Mouse (Mus musculus): ENCODE results near the gene Map3k11. TPM values are rescaled to one million over a fixed set of nuclear protein-coding genes. Genes with fewer than 3 reads are reported as not detected.

Gene Map3k11
- total and polyA plus RNA-seq, 3 experiments, result 22.5 to 38.3 TPM; not detected in 1

Other genes with a start within 250 kb of the Map3k11 start
- 1.1 and 2.0 TPM in 2 replicates for gene Fosl1, start 241.2 kb upstream of the Map3k11 start, total RNA-seq (2012; rRNA removed)
- 1 to 10 TPM in 1 of 2 experiments, not detected in 1; 3.1 TPM for gene Fosl1, start 241.2 kb upstream of the Map3k11 start, polyA plus RNA-seq (2012; ENCODE audit: insufficient read depth in 1 of 2, insufficient read length in 2 of 2, low read depth in 1 of 2, low replicate concordance in 2 of 2, missing spikeins in 1 of 2)
- gene Ccdc85b, start 230.8 kb upstream of the Map3k11 start, total RNA-seq (2012; rRNA removed), result 3.6 and 4.1 TPM in 2 replicates
- gene Ccdc85b, start 230.8 kb upstream of the Map3k11 start, polyA plus RNA-seq (2012; ENCODE audit: insufficient read depth in 1 of 2, insufficient read length in 2 of 2, low read depth in 1 of 2, low replicate concordance in 2 of 2, missing spikeins in 1 of 2), result 1 to 10 TPM in 1 of 2 experiments, not detected in 1; 7.6 TPM
- 21.9 and 28.3 TPM in 2 replicates for gene Fibp, start 228.1 kb upstream of the Map3k11 start, total RNA-seq (2012; rRNA removed)
- gene Fibp, start 228.1 kb upstream of the Map3k11 start, polyA plus RNA-seq (2012; ENCODE audit: insufficient read depth in 1 of 2, insufficient read length in 2 of 2, low read depth in 1 of 2, low replicate concordance in 2 of 2, missing spikeins in 1 of 2), result 10 to 100 TPM in 1 of 2 experiments, not detected in 1; 63.5 TPM
- 0.15 TPM in 1 of 2 replicates, not detected in the other for gene Ctsw, start 220.2 kb upstream of the Map3k11 start, total RNA-seq (2012; rRNA removed)
- under 1 TPM in 1 of 2 experiments, not detected in 1; 0.39 TPM for gene Ctsw, start 220.2 kb upstream of the Map3k11 start, polyA plus RNA-seq (2012; ENCODE audit: insufficient read depth in 1 of 2, insufficient read length in 2 of 2, low read depth in 1 of 2, low replicate concordance in 2 of 2, missing spikeins in 1 of 2)
- gene Efemp2, start 214.8 kb upstream of the Map3k11 start, total RNA-seq (2012; rRNA removed), result 7.5 and 10.4 TPM in 2 replicates
- 10 to 100 TPM in 1 of 2 experiments, not detected in 1; 17.7 TPM for gene Efemp2, start 214.8 kb upstream of the Map3k11 start, polyA plus RNA-seq (2012; ENCODE audit: insufficient read depth in 1 of 2, insufficient read length in 2 of 2, low read depth in 1 of 2, low replicate concordance in 2 of 2, missing spikeins in 1 of 2)
- gene Mus81, start 200.3 kb upstream of the Map3k11 start, total RNA-seq (2012; rRNA removed), result 34.3 and 38.9 TPM in 2 replicates
- 10 to 100 TPM in 1 of 2 experiments, not detected in 1; 50.5 TPM for gene Mus81, start 200.3 kb upstream of the Map3k11 start, polyA plus RNA-seq (2012; ENCODE audit: insufficient read depth in 1 of 2, insufficient read length in 2 of 2, low read depth in 1 of 2, low replicate concordance in 2 of 2, missing spikeins in 1 of 2)
- 880 and 979 TPM in 2 replicates for gene Cfl1, start 198.3 kb upstream of the Map3k11 start, total RNA-seq (2012; rRNA removed)
- gene Cfl1, start 198.3 kb upstream of the Map3k11 start, polyA plus RNA-seq (2012; ENCODE audit: insufficient read depth in 1 of 2, insufficient read length in 2 of 2, low read depth in 1 of 2, low replicate concordance in 2 of 2, missing spikeins in 1 of 2), result 1,000 to 10,000 TPM in 1 of 2 experiments, not detected in 1; 2,037 TPM
- 0.19 and 0.23 TPM in 2 replicates for gene 1700020D05Rik, start 185.0 kb upstream of the Map3k11 start, total RNA-seq (2012; rRNA removed)
- gene 1700020D05Rik, start 185.0 kb upstream of the Map3k11 start, polyA plus RNA-seq (2012; ENCODE audit: insufficient read depth in 1 of 2, insufficient read length in 2 of 2, low read depth in 1 of 2, low replicate concordance in 2 of 2, missing spikeins in 1 of 2), result under 1 TPM in 1 of 2 experiments, not detected in 1; 0.78 TPM
- gene Snx32, start 178.2 kb upstream of the Map3k11 start, total RNA-seq (2012; rRNA removed), result 1.3 and 1.8 TPM in 2 replicates
- 1 to 10 TPM in 1 of 2 experiments, not detected in 1; 2.6 TPM for gene Snx32, start 178.2 kb upstream of the Map3k11 start, polyA plus RNA-seq (2012; ENCODE audit: insufficient read depth in 1 of 2, insufficient read length in 2 of 2, low read depth in 1 of 2, low replicate concordance in 2 of 2, missing spikeins in 1 of 2)
- gene Ovol1, start 128.1 kb upstream of the Map3k11 start, total RNA-seq (2012; rRNA removed), result not detected in 2 replicates
- under 1 TPM in 1 of 2 experiments, not detected in 1; 0.06 TPM for gene Ovol1, start 128.1 kb upstream of the Map3k11 start, polyA plus RNA-seq (2012; ENCODE audit: insufficient read depth in 1 of 2, insufficient read length in 2 of 2, low read depth in 1 of 2, low replicate concordance in 2 of 2, missing spikeins in 1 of 2)
- 18.0 and 18.5 TPM in 2 replicates for gene Ap5b1, start 120.7 kb upstream of the Map3k11 start, total RNA-seq (2012; rRNA removed)
- gene Ap5b1, start 120.7 kb upstream of the Map3k11 start, polyA plus RNA-seq (2012; ENCODE audit: insufficient read depth in 1 of 2, insufficient read length in 2 of 2, low read depth in 1 of 2, low replicate concordance in 2 of 2, missing spikeins in 1 of 2), result 10 to 100 TPM in 1 of 2 experiments, not detected in 1; 28.1 TPM
- gene Rnaseh2c, start 86.9 kb upstream of the Map3k11 start, total RNA-seq (2012; rRNA removed), result 109 and 124 TPM in 2 replicates
- gene Rnaseh2c, start 86.9 kb upstream of the Map3k11 start, polyA plus RNA-seq (2012; ENCODE audit: insufficient read depth in 1 of 2, insufficient read length in 2 of 2, low read depth in 1 of 2, low replicate concordance in 2 of 2, missing spikeins in 1 of 2), result 100 to 1,000 TPM in 1 of 2 experiments, not detected in 1; 165 TPM
- 51.0 and 54.5 TPM in 2 replicates for gene Kat5, start 78.5 kb upstream of the Map3k11 start, total RNA-seq (2012; rRNA removed)
- 10 to 100 TPM in 1 of 2 experiments, not detected in 1; 67.6 TPM for gene Kat5, start 78.5 kb upstream of the Map3k11 start, polyA plus RNA-seq (2012; ENCODE audit: insufficient read depth in 1 of 2, insufficient read length in 2 of 2, low read depth in 1 of 2, low replicate concordance in 2 of 2, missing spikeins in 1 of 2)
- gene Rela, start 51.3 kb upstream of the Map3k11 start, total RNA-seq (2012; rRNA removed), result 16.4 and 19.0 TPM in 2 replicates
- 10 to 100 TPM in 1 of 2 experiments, not detected in 1; 61.7 TPM for gene Rela, start 51.3 kb upstream of the Map3k11 start, polyA plus RNA-seq (2012; ENCODE audit: insufficient read depth in 1 of 2, insufficient read length in 2 of 2, low read depth in 1 of 2, low replicate concordance in 2 of 2, missing spikeins in 1 of 2)
- gene Sipa1, start 25.0 kb upstream of the Map3k11 start, total RNA-seq (2012; rRNA removed), result 6.2 and 7.6 TPM in 2 replicates
- gene Sipa1, start 25.0 kb upstream of the Map3k11 start, polyA plus RNA-seq (2012; ENCODE audit: insufficient read depth in 1 of 2, insufficient read length in 2 of 2, low read depth in 1 of 2, low replicate concordance in 2 of 2, missing spikeins in 1 of 2), result 10 to 100 TPM in 1 of 2 experiments, not detected in 1; 15.5 TPM
- gene Pcnx3, start 166 bp downstream of the Map3k11 start, total RNA-seq (2012; rRNA removed), result 25.3 and 26.8 TPM in 2 replicates
- 10 to 100 TPM in 1 of 2 experiments, not detected in 1; 76.4 TPM for gene Pcnx3, start 166 bp downstream of the Map3k11 start, polyA plus RNA-seq (2012; ENCODE audit: insufficient read depth in 1 of 2, insufficient read length in 2 of 2, low read depth in 1 of 2, low replicate concordance in 2 of 2, missing spikeins in 1 of 2)
- gene Kcnk7, start 15.6 kb downstream of the Map3k11 start, total RNA-seq (2012; rRNA removed), result 0.16 and 0.23 TPM in 2 replicates
- under 1 TPM in 1 of 2 experiments, not detected in 1; 0.60 TPM for gene Kcnk7, start 15.6 kb downstream of the Map3k11 start, polyA plus RNA-seq (2012; ENCODE audit: insufficient read depth in 1 of 2, insufficient read length in 2 of 2, low read depth in 1 of 2, low replicate concordance in 2 of 2, missing spikeins in 1 of 2)
- 60.6 and 63.2 TPM in 2 replicates for gene Ehbp1l1, start 37.6 kb downstream of the Map3k11 start, total RNA-seq (2012; rRNA removed)
- gene Ehbp1l1, start 37.6 kb downstream of the Map3k11 start, polyA plus RNA-seq (2012; ENCODE audit: insufficient read depth in 1 of 2, insufficient read length in 2 of 2, low read depth in 1 of 2, low replicate concordance in 2 of 2, missing spikeins in 1 of 2), result 100 to 1,000 TPM in 1 of 2 experiments, 10 to 100 TPM in 1; 77.3 to 113 TPM
- 29.6 and 35.9 TPM in 2 replicates for gene Fam89b, start 40.9 kb downstream of the Map3k11 start, total RNA-seq (2012; rRNA removed)
- 10 to 100 TPM in 1 of 2 experiments, not detected in 1; 60.2 TPM for gene Fam89b, start 40.9 kb downstream of the Map3k11 start, polyA plus RNA-seq (2012; ENCODE audit: insufficient read depth in 1 of 2, insufficient read length in 2 of 2, low read depth in 1 of 2, low replicate concordance in 2 of 2, missing spikeins in 1 of 2)
- 0.39 TPM in 1 of 2 replicates, not detected in the other for gene Ltbp3, start 52.2 kb downstream of the Map3k11 start, total RNA-seq (2012; rRNA removed)
- not detected for gene Ltbp3, start 52.2 kb downstream of the Map3k11 start, polyA plus RNA-seq (2012; ENCODE audit: insufficient read depth in 1 of 2, insufficient read length in 2 of 2, low read depth in 1 of 2, low replicate concordance in 2 of 2, missing spikeins in 1 of 2)
- 35.5 and 36.0 TPM in 2 replicates for gene Scyl1, start 82.7 kb downstream of the Map3k11 start, total RNA-seq (2012; rRNA removed)
- 10 to 100 TPM in 1 of 2 experiments, not detected in 1; 64.1 TPM for gene Scyl1, start 82.7 kb downstream of the Map3k11 start, polyA plus RNA-seq (2012; ENCODE audit: insufficient read depth in 1 of 2, insufficient read length in 2 of 2, low read depth in 1 of 2, low replicate concordance in 2 of 2, missing spikeins in 1 of 2)
- 20.8 and 22.8 TPM in 2 replicates for gene Frmd8, start 186.5 kb downstream of the Map3k11 start, total RNA-seq (2012; rRNA removed)
- gene Frmd8, start 186.5 kb downstream of the Map3k11 start, polyA plus RNA-seq (2012; ENCODE audit: insufficient read depth in 1 of 2, insufficient read length in 2 of 2, low read depth in 1 of 2, low replicate concordance in 2 of 2, missing spikeins in 1 of 2), result 10 to 100 TPM in 1 of 2 experiments, not detected in 1; 34.4 TPM
- 20.7 and 23.5 TPM in 2 replicates for gene Slc25a45, start 189.1 kb downstream of the Map3k11 start, total RNA-seq (2012; rRNA removed)
- gene Slc25a45, start 189.1 kb downstream of the Map3k11 start, polyA plus RNA-seq (2012; ENCODE audit: insufficient read depth in 1 of 2, insufficient read length in 2 of 2, low read depth in 1 of 2, low replicate concordance in 2 of 2, missing spikeins in 1 of 2), result 10 to 100 TPM in 1 of 2 experiments, not detected in 1; 30.7 TPM
- 1.9 and 2.1 TPM in 2 replicates for gene Tigd3, start 205.4 kb downstream of the Map3k11 start, total RNA-seq (2012; rRNA removed)
- 1 to 10 TPM in 1 of 2 experiments, not detected in 1; 2.2 TPM for gene Tigd3, start 205.4 kb downstream of the Map3k11 start, polyA plus RNA-seq (2012; ENCODE audit: insufficient read depth in 1 of 2, insufficient read length in 2 of 2, low read depth in 1 of 2, low replicate concordance in 2 of 2, missing spikeins in 1 of 2)
- gene Dpf2, start 224.3 kb downstream of the Map3k11 start, total RNA-seq (2012; rRNA removed), result 45.7 and 58.6 TPM in 2 replicates
- 100 to 1,000 TPM; 133 to 166 TPM for gene Dpf2, start 224.3 kb downstream of the Map3k11 start, polyA plus RNA-seq (2012; ENCODE audit: insufficient read depth in 1 of 2, insufficient read length in 2 of 2, low read depth in 1 of 2, low replicate concordance in 2 of 2, missing spikeins in 1 of 2)
- 0.75 and 1.1 TPM in 2 replicates for gene Cdc42ep2, start 236.1 kb downstream of the Map3k11 start, total RNA-seq (2012; rRNA removed)
- 1 to 10 TPM in 1 of 2 experiments, not detected in 1; 1.7 TPM for gene Cdc42ep2, start 236.1 kb downstream of the Map3k11 start, polyA plus RNA-seq (2012; ENCODE audit: insufficient read depth in 1 of 2, insufficient read length in 2 of 2, low read depth in 1 of 2, low replicate concordance in 2 of 2, missing spikeins in 1 of 2)